Comparison of ENCODE assay signal across 8 mouse cellular contexts in the genomic region with DNA sequence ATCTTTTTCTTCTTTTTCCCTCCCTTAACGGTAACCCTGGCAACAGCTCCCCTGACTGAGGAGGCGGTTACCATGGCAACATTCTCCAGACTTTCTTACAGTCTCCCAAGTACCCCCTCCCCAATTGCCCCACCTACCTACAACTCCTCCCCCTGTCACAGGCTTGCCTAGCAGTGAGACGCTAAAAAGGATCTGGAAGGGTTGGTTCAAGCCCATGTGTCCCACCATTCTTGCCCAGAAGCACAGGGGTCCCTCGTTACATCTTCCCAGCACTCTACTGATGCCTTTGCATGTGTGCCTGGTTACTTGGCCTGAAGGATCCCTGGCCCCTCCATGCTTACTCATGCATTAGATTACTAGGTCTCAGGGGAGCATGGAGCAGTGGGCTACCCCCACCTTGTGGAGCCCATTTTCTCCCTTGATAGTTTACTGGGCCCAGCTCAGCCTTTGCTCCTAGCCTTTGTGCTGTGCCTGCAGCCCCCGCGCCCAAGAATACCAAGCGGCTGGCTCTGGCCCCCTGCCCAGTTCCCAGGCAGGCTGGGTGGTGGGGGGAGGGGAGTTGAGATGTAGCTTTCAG. TPM values are rescaled to one million over a fixed set of nuclear protein-coding genes. Genes with fewer than 3 reads are reported as not detected.
DNase-seq lines count a peak whose midpoint lies in the region; ATAC-seq lines count a peak whose summit lies in the region.

No protein-coding gene starts in this region.

- peaks cover 61% of the 10 kb centered on the region for H3K4me1 ChIP-seq in lung, embryonic 15.5 days
- H3K4me1 ChIP-seq in hindbrain, embryonic 16.5 days (ENCODE audit: control insufficient read depth, insufficient read depth, low read depth, low read length), result peaks cover 58% of the 10 kb centered on the region
- H3K4me1 ChIP-seq in stomach, embryonic 15.5 days, result peaks cover 54% of the 10 kb centered on the region

- H3K27ac ChIP-seq in lung, embryonic 15.5 days, result peak overlapping the region; percentile 38; the same call in 1 of the 2 replicates
- H3K27ac ChIP-seq in hindbrain, embryonic 16.5 days (ENCODE audit: low read depth, low read length), result peak overlapping the region; percentile 94
- H3K27ac ChIP-seq in stomach, embryonic 15.5 days, result peak overlapping the region; percentile 17; the same call in 1 of the 2 replicates

- no peak for DNase-seq in lung, postnatal 14 days
- DNase-seq in embryo, embryonic 11 days, result peak; percentile 86
- peak; percentile 68 for DNase-seq in mesoderm, embryonic 11.5 days (ENCODE audit: low read depth, low spot score)
- no peak for DNase-seq in adrenal gland, postnatal 36 days

- H3K27me3 ChIP-seq in lung, embryonic 15.5 days, result no peaks in the 10 kb centered on the region
- H3K27me3 ChIP-seq in hindbrain, embryonic 16.5 days (replicated peaks; ENCODE audit: control insufficient read depth, insufficient read depth, low read length), result no peaks in the 10 kb centered on the region
- H3K27me3 ChIP-seq in stomach, embryonic 15.5 days (replicated peaks), result no peaks in the 10 kb centered on the region

- no peak for ATAC-seq in lung, embryonic 15.5 days (ENCODE audit: borderline replicate concordance, extremely low read depth, low FRiP score, low TSS enrichment)
- peak; percentile 61 for ATAC-seq in hindbrain, embryonic 16.5 days
- ATAC-seq in stomach, embryonic 15.5 days (ENCODE audit: insufficient read depth, low FRiP score, low read depth), result no peak
- no peak for ATAC-seq in activated CD4-positive, CD25-positive, alpha-beta regulatory T cell, adult 4 months

- no peak overlapping the region for H3K4me2 ChIP-seq in lung, embryonic 15.5 days
- H3K4me2 ChIP-seq in hindbrain, embryonic 16.5 days (ENCODE audit: low read length), result peak overlapping the region; percentile 47
- H3K4me2 ChIP-seq in stomach, embryonic 15.5 days, result no peak overlapping the region

- no peak overlapping the region for H3K9ac ChIP-seq in lung, embryonic 15.5 days
- peak overlapping the region; percentile 46; the same call in 1 of the 2 replicates for H3K9ac ChIP-seq in hindbrain, embryonic 16.5 days (ENCODE audit: low read depth, low read length)
- no peak overlapping the region for H3K9ac ChIP-seq in stomach, embryonic 15.5 days

- 30% methylated on average over 7 of the region's 7 CpGs for WGBS in lung, embryonic 15.5 days
- 17% methylated on average over 7 of the region's 7 CpGs for WGBS in hindbrain, embryonic 16.5 days
- 38% methylated on average over 7 of the region's 7 CpGs for WGBS in stomach, embryonic 15.5 days

- H3K4me3 ChIP-seq in lung, embryonic 15.5 days, result no peak overlapping the region
- H3K4me3 ChIP-seq in hindbrain, embryonic 16.5 days (ENCODE audit: low read length), result peak overlapping the region; percentile 13; the same call in 1 of the 2 replicates
- H3K4me3 ChIP-seq in stomach, embryonic 15.5 days (replicated peaks), result no peak overlapping the region

- H3K9me3 ChIP-seq in lung, embryonic 15.5 days, result no peaks in the 10 kb centered on the region
- H3K9me3 ChIP-seq in hindbrain, embryonic 16.5 days (ENCODE audit: control insufficient read depth, low read length), result no peaks in the 10 kb centered on the region
- no peaks in the 10 kb centered on the region for H3K9me3 ChIP-seq in stomach, embryonic 15.5 days

- H3K36me3 ChIP-seq in lung, embryonic 15.5 days, result peaks cover 44% of the 10 kb centered on the region
- H3K36me3 ChIP-seq in hindbrain, embryonic 16.5 days (ENCODE audit: control insufficient read depth, insufficient read depth, low read length), result peaks cover 31% of the 10 kb centered on the region
- peaks cover 35% of the 10 kb centered on the region for H3K36me3 ChIP-seq in stomach, embryonic 15.5 days

RNA-seq across cellular contexts. Expression of a gene that starts 5.6 kb away (rescaled TPM):
- polyA plus RNA-seq in lung, embryonic 15.5 days (2015; fragmentation: Nextera tagmentation; extraction: Ambion mirVana), result 142 and 146 TPM in 2 replicates
- polyA plus RNA-seq in hindbrain, embryonic 16.5 days (2015; fragmentation: Nextera tagmentation; extraction: Ambion mirVana), result 538 and 563 TPM in 2 replicates
- polyA plus RNA-seq in stomach, embryonic 15.5 days (2015; fragmentation: Nextera tagmentation; extraction: Ambion mirVana), result 103 and 108 TPM in 2 replicates
- 10 to 100 TPM; 42.0 to 43.1 TPM for polyA plus RNA-seq in activated CD4-positive, CD25-positive, alpha-beta regulatory T cell, adult 4 months (2017; shearing (Covaris generic))
- 10 to 100 TPM; 53.9 to 62.1 TPM for total RNA-seq in adrenal gland, postnatal 36 days (2021)

RNA-seq across cellular contexts. Expression of a gene that starts 18.7 kb away (rescaled TPM):
- polyA plus RNA-seq in lung, embryonic 15.5 days (2015; fragmentation: Nextera tagmentation; extraction: Ambion mirVana), result 8.5 and 10.0 TPM in 2 replicates
- polyA plus RNA-seq in hindbrain, embryonic 16.5 days (2015; fragmentation: Nextera tagmentation; extraction: Ambion mirVana), result 1.5 and 5.5 TPM in 2 replicates
- 16.2 and 17.4 TPM in 2 replicates for polyA plus RNA-seq in stomach, embryonic 15.5 days (2015; fragmentation: Nextera tagmentation; extraction: Ambion mirVana)
- polyA plus RNA-seq in activated CD4-positive, CD25-positive, alpha-beta regulatory T cell, adult 4 months (2017; shearing (Covaris generic)), result not detected
- under 1 TPM in 1 of 2 experiments, not detected in 1; 0.46 TPM for total RNA-seq in adrenal gland, postnatal 36 days (2021)

RNA-seq across cellular contexts. Expression of a gene that starts 53.1 kb away (rescaled TPM):
- polyA plus RNA-seq in lung, embryonic 15.5 days (2015; fragmentation: Nextera tagmentation; extraction: Ambion mirVana), result 131 and 134 TPM in 2 replicates
- 86.6 and 91.6 TPM in 2 replicates for polyA plus RNA-seq in hindbrain, embryonic 16.5 days (2015; fragmentation: Nextera tagmentation; extraction: Ambion mirVana)
- 106 and 121 TPM in 2 replicates for polyA plus RNA-seq in stomach, embryonic 15.5 days (2015; fragmentation: Nextera tagmentation; extraction: Ambion mirVana)
- polyA plus RNA-seq in activated CD4-positive, CD25-positive, alpha-beta regulatory T cell, adult 4 months (2017; shearing (Covaris generic)), result 10 to 100 TPM; 51.0 to 78.8 TPM
- 100 to 1,000 TPM; 108 to 143 TPM for total RNA-seq in adrenal gland, postnatal 36 days (2021)

RNA-seq across cellular contexts. Expression of a gene that starts 57.3 kb away (rescaled TPM):
- not detected in 2 replicates for polyA plus RNA-seq in lung, embryonic 15.5 days (2015; fragmentation: Nextera tagmentation; extraction: Ambion mirVana)
- 0.06 TPM in 1 of 2 replicates, not detected in the other for polyA plus RNA-seq in hindbrain, embryonic 16.5 days (2015; fragmentation: Nextera tagmentation; extraction: Ambion mirVana)
- polyA plus RNA-seq in stomach, embryonic 15.5 days (2015; fragmentation: Nextera tagmentation; extraction: Ambion mirVana), result not detected in 2 replicates
- not detected for polyA plus RNA-seq in activated CD4-positive, CD25-positive, alpha-beta regulatory T cell, adult 4 months (2017; shearing (Covaris generic))
- total RNA-seq in adrenal gland, postnatal 36 days (2021), result 1 to 10 TPM in 1 of 2 experiments, under 1 TPM in 1; 0.53 to 1.4 TPM

Comparison
In these comparisons a context has a peak if more than half of its experiments do, and no peak if none do; other contexts are left out.
1. H3K27ac ChIP-seq: peak in every context shown above with its lines; median percentile 94 in hindbrain, embryonic 16.5 days; 38 in lung, embryonic 15.5 days; 17 in stomach, embryonic 15.5 days.
2. DNase-seq: peak in embryo, embryonic 11 days (single experiment) and mesoderm, embryonic 11.5 days (single experiment); none in lung, postnatal 14 days (single experiment) and adrenal gland, postnatal 36 days (0 of 2).